Mouse (Mus musculus) myocyte (in vitro differentiated cells): ENCODE data around the gene Zfp326. TPM values are rescaled to one million over a fixed set of nuclear protein-coding genes. Genes with fewer than 3 reads are reported as not detected.
"Not testable (repeated sequence)": the region's sequence is repeated elsewhere in the genome, so short reads cannot be mapped to it uniquely, and the experiment has no call there.

Source experiments
- H3K27me3 ChIP-seq: one replicate; pipeline ENCODE4 v1.6.1; 2011; ENCODE audit not compliant: control insufficient read depth, insufficient read depth, insufficient read length
- H3K36me3 ChIP-seq: one replicate; pipeline ENCODE4 v1.6.1; 2011; ENCODE audit not compliant: control insufficient read depth, insufficient read depth
- H3K4me2 ChIP-seq: one replicate; pipeline ENCODE4 v1.6.1; 2011; ENCODE audit warnings: low read depth, control low read depth
- H3K4me3 ChIP-seq: one replicate; pipeline ENCODE4 v1.5.1; 2011; ENCODE audit warnings: mild to moderate bottlenecking, control low read depth, moderate library complexity
- H3K79me2 ChIP-seq: one replicate; pipeline ENCODE4 v1.6.1; 2011; ENCODE audit not compliant: control insufficient read depth, insufficient read depth
- H3ac ChIP-seq: one replicate; pipeline ENCODE4 v1.6.1; 2011; ENCODE audit not compliant: control insufficient read depth, insufficient read length
- CEBPB ChIP-seq: IDR thresholded peaks from 2 replicates; pipeline ENCODE4 v1.6.1; 2011; ENCODE audit warnings: mild to moderate bottlenecking, moderate library complexity; ENCODE audit not compliant: poor library complexity, insufficient read depth, severe bottlenecking
- E2F4 ChIP-seq: IDR thresholded peaks from one replicate; pipeline ENCODE4 v1.6.1; 2011; ENCODE audit warnings: mild to moderate bottlenecking, control low read depth, moderate library complexity; ENCODE audit not compliant: insufficient read depth
- MAX ChIP-seq: IDR thresholded peaks from one replicate; pipeline ENCODE4 v1.6.1; 2011; ENCODE audit warnings: low read depth, mild to moderate bottlenecking, control low read depth
- MYOD1 ChIP-seq, 3 experiments: IDR thresholded peaks; one replicate each; pipeline ENCODE4 v1.6.1; 2011; ENCODE audit warnings: control low read depth in 2 of 3, low read depth in 2 of 3, mild to moderate bottlenecking in 2 of 3, moderate library complexity in 1 of 3; ENCODE audit not compliant: insufficient read length in 2 of 3, control insufficient read depth in 1 of 3
- MYOG ChIP-seq, 3 experiments: IDR thresholded peaks; one replicate each; pipeline ENCODE4 v1.6.1; 2011; ENCODE audit warnings: control low read depth in 2 of 3, low read depth in 2 of 3, mild to moderate bottlenecking in 2 of 3; ENCODE audit not compliant: insufficient read length in 2 of 3, control insufficient read depth in 1 of 3, insufficient read depth in 1 of 3
- POLR2A ChIP-seq: IDR thresholded peaks from one replicate; pipeline ENCODE4 v1.6.1; 2011; ENCODE audit warnings: low read depth, mild to moderate bottlenecking, control low read depth, moderate library complexity; ENCODE audit not compliant: insufficient read length
- POLR2AphosphoS2 ChIP-seq: IDR thresholded peaks from one replicate; pipeline ENCODE4 v1.6.1; 2011; ENCODE audit warnings: low read depth, control low read depth; ENCODE audit not compliant: insufficient read length
- REST ChIP-seq: IDR thresholded peaks from one replicate; pipeline ENCODE4 v1.6.1; 2011; ENCODE audit warnings: mild to moderate bottlenecking, control low read depth, moderate library complexity; ENCODE audit not compliant: insufficient read depth, insufficient read length
- SRF ChIP-seq: IDR thresholded peaks from one replicate; pipeline ENCODE4 v1.6.1; 2011; ENCODE audit warnings: low read depth; ENCODE audit not compliant: control insufficient read depth, insufficient read length
- TCF12 ChIP-seq: IDR thresholded peaks from one replicate; pipeline ENCODE4 v1.6.1; 2011; ENCODE audit warnings: mild to moderate bottlenecking, control low read depth; ENCODE audit not compliant: poor library complexity, insufficient read depth, severe bottlenecking
- TCF3 ChIP-seq: IDR thresholded peaks from one replicate; pipeline ENCODE4 v1.6.1; 2011; ENCODE audit warnings: low read depth, control low read depth; ENCODE audit not compliant: insufficient read length
- USF1 ChIP-seq: IDR thresholded peaks from one replicate; pipeline ENCODE4 v1.6.1; 2011; ENCODE audit warnings: low read depth, mild to moderate bottlenecking, control low read depth, moderate library complexity
- polyA plus RNA-seq: library from polyadenylated mRNA; unstranded; fragments of >200 nt; fragmentation: generic; extraction: Trizol; gene quantifications from one replicate; pipeline ENCODE4 v1.2.1, GENCODE M21; 2012; ENCODE audit warnings: missing spikeins

Gene Zfp326
- polyA plus RNA-seq, 1 experiment = 7.6 TPM

GRCm38 (mm10) chr5:105860461-105860835 lies 15.9 kb upstream of the Zfp326 start:
- no peaks in the 10 kb centered on the region for H3K27me3 ChIP-seq
- H3K4me3 ChIP-seq = no peak overlapping the region
- no peak for TF ChIP-seq MYOG (IDR thresholded peaks at IDR 0.05; ENCODE audit: control insufficient read depth in 1 of 3, insufficient read depth in 1 of 3, insufficient read length in 2 of 3, low read depth in 2 of 3)
- no peak for TF ChIP-seq REST
- no peak for TF ChIP-seq CEBPB
- TF ChIP-seq TCF3 = no peak
- no peak for TF ChIP-seq MYOD1 (IDR thresholded peaks at IDR 0.05; ENCODE audit: control insufficient read depth in 1 of 3, insufficient read length in 2 of 3, low read depth in 2 of 3)
- no peak for TF ChIP-seq USF1
- TF ChIP-seq E2F4 = no peak
- TF ChIP-seq POLR2A = no peak
- no peak for TF ChIP-seq MAX
- TF ChIP-seq POLR2AphosphoS2 = no peak
- no peak for TF ChIP-seq TCF12
- no peak for TF ChIP-seq SRF
- no peaks in the 10 kb centered on the region for H3K79me2 ChIP-seq
- no peaks in the 10 kb centered on the region for H3K36me3 ChIP-seq
- H3ac ChIP-seq = no peak overlapping the region
- H3K4me2 ChIP-seq = no peak overlapping the region

GRCm38 (mm10) chr5:105861616-105862015 lies 14.7 kb upstream of the Zfp326 start:
- no peak for TF ChIP-seq E2F4
- H3K27me3 ChIP-seq = no peaks in the 10 kb centered on the region
- no peak overlapping the region for H3K4me3 ChIP-seq
- H3K79me2 ChIP-seq = no peaks in the 10 kb centered on the region
- no peak overlapping the region for H3ac ChIP-seq
- H3K36me3 ChIP-seq = no peaks in the 10 kb centered on the region
- H3K4me2 ChIP-seq = no peak overlapping the region

GRCm38 (mm10) chr5:105865110-105865628 lies 11.2 kb upstream of the Zfp326 start:
- H3K27me3 ChIP-seq, H3K4me3 ChIP-seq, H3K4me2 ChIP-seq, H3ac ChIP-seq, H3K36me3 ChIP-seq, H3K79me2 ChIP-seq: not testable (repeated sequence)

- Histone ChIP-seq H3K79me2 (no peaks in the 10 kb centered on the region), H3K27me3 (no peaks in the 10 kb centered on the region), H3ac (no peak overlapping the region), H3K36me3 (no peaks in the 10 kb centered on the region), H3K4me3 (no peak overlapping the region), H3K4me2 (no peak overlapping the region)
- TF ChIP-seq CEBPB = no peak
- TF ChIP-seq POLR2AphosphoS2 = no peak
- TF ChIP-seq TCF3 = no peak
- no peak for TF ChIP-seq REST
- TF ChIP-seq MYOD1 (IDR thresholded peaks at IDR 0.05; ENCODE audit: control insufficient read depth in 1 of 3, insufficient read length in 2 of 3, low read depth in 2 of 3) = no peak
- no peak for TF ChIP-seq SRF
- TF ChIP-seq MAX = no peak
- TF ChIP-seq TCF12 = no peak
- no peak for TF ChIP-seq E2F4
- no peak for TF ChIP-seq MYOG (IDR thresholded peaks at IDR 0.05; ENCODE audit: control insufficient read depth in 1 of 3, insufficient read depth in 1 of 3, insufficient read length in 2 of 3, low read depth in 2 of 3)
- no peak for TF ChIP-seq USF1
Measured at GRCm38 (mm10) chr5:105867427-105867826, 8.9 kb upstream of the Zfp326 start.

GRCm38 (mm10) chr5:105867841-105868447 lies 8.4 kb upstream of the Zfp326 start:
- H3K4me2 ChIP-seq = no peak overlapping the region
- H3ac ChIP-seq = no peak overlapping the region
- no peaks in the 10 kb centered on the region for H3K36me3 ChIP-seq
- no peak for TF ChIP-seq CEBPB
- TF ChIP-seq REST = no peak
- no peak for TF ChIP-seq TCF3
- no peak overlapping the region for H3K4me3 ChIP-seq
- H3K79me2 ChIP-seq = no peaks in the 10 kb centered on the region
- H3K27me3 ChIP-seq = no peaks in the 10 kb centered on the region

- Histone ChIP-seq H3K79me2 (no peaks in the 10 kb centered on the region), H3K4me3 (no peak overlapping the region), H3K4me2 (no peak overlapping the region), H3K36me3 (no peaks in the 10 kb centered on the region), H3K27me3 (no peaks in the 10 kb centered on the region), H3ac (no peak overlapping the region)
- no peak for TF ChIP-seq MYOG (IDR thresholded peaks at IDR 0.05; ENCODE audit: control insufficient read depth in 1 of 3, insufficient read depth in 1 of 3, insufficient read length in 2 of 3, low read depth in 2 of 3)
- no peak for TF ChIP-seq MYOD1 (IDR thresholded peaks at IDR 0.05; ENCODE audit: control insufficient read depth in 1 of 3, insufficient read length in 2 of 3, low read depth in 2 of 3)
- TF ChIP-seq POLR2A = no peak
- TF ChIP-seq SRF = no peak
- TF ChIP-seq E2F4 = no peak
- TF ChIP-seq POLR2AphosphoS2 = no peak
- TF ChIP-seq TCF3 = no peak
- no peak for TF ChIP-seq MAX
- no peak for TF ChIP-seq CEBPB
- no peak for TF ChIP-seq REST
- no peak for TF ChIP-seq TCF12
- no peak for TF ChIP-seq USF1
Measured at GRCm38 (mm10) chr5:105868593-105868992, 7.8 kb upstream of the Zfp326 start.
